Mouse (Mus musculus): ENCODE data around the gene Stoml1. TPM values are rescaled to one million over a fixed set of nuclear protein-coding genes. Genes with fewer than 3 reads are reported as not detected.

Gene Stoml1
- total RNA-seq (2021), result 13.4 and 18.8 TPM in 2 replicates
- long read RNA-seq, experiment 1, transcript Stoml1-201 (7 exons, 1,984 nt), result major isoform, 21 of 38 reads
- long read RNA-seq, experiment 1, partial matches to known transcripts, result 3 of 38 reads
- long read RNA-seq, experiment 1, other reads (novel, unspliced or antisense), result 12 of 38 reads
- long read RNA-seq, experiment 2, transcript Stoml1-201 (7 exons, 1,984 nt), result major isoform, 9 of 19 reads
- long read RNA-seq, experiment 2, partial matches to known transcripts, result 3 of 19 reads
- long read RNA-seq, experiment 2, other reads (novel, unspliced or antisense), result 5 of 19 reads

DNA sequence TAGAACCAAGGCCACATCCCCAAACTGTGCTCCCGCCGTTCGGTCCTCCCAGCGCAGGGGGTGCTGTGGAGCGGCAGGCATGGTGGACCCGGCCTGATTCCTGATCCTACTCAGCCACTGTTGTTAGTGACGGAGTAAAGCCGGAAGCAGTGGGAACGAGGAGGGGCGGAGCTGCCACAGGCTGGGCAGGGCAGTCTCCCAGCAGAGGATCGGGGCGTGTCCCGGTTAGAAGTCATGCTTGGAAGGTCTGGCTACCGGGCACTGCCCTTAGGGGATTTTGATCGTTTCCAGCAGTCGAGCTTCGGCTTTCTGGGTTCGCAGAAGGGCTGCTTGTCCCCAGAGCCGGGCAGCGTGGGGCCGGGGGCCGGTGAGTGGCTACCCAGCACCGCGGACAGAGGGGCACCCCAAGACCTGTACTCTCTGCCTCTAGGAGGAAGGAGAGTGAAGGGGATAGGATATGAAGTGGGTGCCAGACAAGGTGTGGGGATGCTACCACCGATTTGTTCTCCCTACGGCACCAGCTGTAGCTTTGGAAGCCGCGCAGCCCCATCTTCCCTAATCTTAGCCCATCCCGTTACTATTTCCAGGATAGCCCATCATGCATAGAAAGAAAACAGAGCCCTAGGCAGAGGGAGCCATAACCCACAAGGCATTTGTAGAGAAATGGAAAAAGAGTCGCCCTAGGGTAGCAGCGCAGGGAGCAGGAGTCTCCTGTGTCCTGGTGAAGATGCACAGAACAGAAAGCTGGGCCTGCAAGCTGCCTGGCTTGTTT lies at the start of gene Stoml1:
TSS of gene Stoml1 (plus strand) at position 132 of the 772 bp plus-strand sequence.
- peak; percentile 97 for DNase-seq

DNA sequence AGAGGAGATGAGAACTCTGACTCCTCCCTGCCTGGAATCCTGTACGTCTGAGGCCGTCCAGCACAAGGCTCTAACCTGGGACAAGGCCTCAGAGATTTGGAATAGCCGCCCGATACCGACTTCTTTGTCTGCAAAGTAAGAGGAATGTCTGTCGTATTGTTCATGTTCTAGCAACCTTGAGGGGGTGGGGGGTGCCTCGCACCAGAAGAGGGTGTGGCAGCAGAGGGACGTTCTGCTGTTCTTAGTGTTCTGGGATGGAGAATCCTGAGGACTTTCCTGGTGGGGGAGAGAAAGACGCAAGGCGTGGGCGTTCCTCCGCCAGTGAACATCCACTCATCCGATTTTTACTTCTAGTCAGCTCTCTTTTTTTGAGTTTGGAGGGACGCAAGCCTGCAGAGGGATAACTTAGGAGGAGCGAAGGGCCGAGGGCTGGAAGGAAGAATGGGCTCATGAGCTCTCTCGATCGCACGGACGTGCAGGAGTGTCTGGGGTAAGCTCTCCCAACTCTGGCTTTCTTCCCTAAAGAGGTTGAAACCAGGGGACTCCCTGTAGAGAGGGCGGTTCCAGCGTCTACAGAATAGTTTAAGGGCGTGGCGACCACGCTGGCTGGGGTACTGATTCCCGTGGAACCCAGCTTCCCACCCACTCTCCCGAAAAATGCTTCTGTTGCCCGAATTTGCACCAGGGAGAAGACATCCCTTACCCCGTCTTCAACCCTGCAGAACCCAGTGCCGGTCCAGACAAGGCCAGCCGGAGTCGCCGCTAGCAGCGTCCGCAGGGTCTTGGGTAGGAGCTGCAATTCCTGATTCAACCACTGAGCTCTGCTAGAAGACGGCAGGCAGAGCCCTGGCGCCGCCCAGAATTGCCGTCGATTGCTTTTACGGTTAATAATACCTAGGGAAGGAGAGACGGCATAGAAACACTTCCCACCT lies 49.2 kb upstream of the Stoml1 start, which contains the start of the genes Islr and Islr2:
TSS of gene Islr (minus strand) at position 791 of the 932 bp plus-strand sequence.
TSS of gene Islr2 (minus strand) at position 804 of the 932 bp plus-strand sequence.
- DNase-seq, result peak; percentile 81

DNA sequence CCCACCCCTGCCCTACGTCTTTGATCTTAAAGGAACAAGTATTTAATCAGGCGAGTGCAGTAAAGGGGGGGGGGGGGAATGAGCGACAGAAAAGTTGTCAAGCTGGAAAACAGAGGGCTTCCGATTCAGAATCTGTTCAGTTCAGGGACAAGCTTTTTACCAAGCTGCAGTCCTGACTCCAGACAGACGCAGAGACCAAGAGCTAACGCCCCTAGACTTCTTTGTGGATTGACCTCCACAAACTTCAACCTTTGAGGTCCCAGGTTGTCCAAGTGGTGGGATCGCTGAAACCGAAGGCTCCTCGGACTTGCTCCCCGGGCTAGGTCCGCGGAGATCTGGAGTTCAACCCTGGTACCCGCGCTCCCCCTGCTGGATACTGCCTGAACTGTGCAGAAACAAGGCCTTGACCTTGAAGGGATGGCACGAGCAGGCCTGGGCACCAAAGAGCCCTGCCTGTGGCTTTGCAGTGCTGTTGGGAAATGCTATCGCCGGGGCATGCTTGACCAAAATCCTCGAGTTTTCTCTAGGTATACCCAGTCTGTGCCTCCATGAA lies 48.4 kb upstream of the Stoml1 start:
- peak; percentile 97 for DNase-seq

DNA sequence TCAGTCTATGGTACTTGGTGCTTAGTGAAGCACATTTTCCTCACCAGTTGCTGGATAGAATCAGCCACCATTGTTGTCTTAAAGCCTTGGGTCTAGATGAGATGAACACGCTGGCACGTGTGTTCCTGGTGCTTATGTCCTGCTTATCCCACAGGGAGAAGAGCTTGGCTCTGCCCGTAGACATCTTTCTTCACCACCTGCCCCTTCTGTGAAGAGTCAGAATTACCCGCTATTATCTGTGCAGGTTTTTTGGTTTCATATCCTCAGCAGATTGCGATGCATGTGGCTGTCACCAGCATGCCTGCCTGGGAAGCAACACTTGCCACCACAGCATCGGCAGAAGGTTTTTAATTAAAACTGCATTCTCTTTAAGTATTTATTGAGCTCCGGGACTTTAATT lies 47.0 kb upstream of the Stoml1 start:
- no peak for DNase-seq

DNA sequence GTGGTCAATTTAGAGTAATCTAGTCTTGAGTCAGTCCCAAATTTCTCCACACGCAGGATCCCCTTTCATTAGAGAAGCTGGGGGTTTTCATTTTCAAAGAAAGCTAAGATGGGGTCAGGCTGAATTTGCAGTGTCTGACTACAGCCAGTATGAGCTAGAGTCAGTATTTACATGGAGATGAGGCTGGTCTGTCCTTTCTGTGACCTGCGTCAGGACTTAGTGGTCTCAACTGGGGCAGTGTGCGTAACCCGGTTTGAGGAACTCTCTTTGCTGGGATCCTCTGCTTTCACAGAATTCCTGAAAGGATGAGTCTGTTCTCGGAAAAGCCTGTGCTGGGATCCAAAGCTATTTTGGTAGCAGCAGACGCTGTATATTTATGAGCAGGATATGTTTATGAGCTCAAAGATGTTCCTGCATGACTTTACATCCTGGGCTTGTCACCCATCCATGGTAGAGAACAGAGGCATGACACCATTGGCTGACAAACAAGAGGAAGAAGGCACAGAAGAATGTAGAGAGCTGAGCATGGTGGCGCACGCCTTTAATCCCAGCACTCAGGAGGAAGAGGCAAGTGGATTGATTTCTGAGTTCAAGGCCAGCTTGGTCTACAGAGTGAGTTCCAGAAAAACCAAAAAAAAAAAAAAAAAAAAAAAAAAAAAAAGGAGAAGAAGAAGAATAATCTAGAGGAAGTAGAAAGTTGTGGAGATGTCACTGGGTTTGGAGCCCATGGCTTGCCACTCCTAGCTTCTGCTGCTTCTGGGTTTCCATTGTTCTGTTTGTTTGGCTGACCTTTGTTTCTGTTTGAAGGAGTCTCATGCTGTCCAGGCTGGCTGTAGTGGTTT lies 43.3 kb upstream of the Stoml1 start:
- no peak for DNase-seq

DNA sequence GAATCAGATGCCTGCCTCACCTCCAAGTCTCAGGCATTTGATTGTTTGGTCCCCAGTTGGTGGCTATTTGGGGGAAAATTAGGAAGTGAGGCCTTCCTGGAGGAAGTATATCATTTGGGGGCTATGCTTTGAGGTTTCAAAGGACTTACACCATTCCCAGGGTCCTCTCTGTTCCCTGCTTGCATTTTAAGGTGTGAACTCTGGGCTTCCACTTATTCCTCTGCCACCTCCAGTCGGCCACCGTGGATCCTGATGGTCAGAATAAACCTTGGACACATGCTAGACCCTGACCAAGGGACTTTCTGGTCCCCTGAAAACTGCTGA lies 42.7 kb upstream of the Stoml1 start:
- DNase-seq, result no peak

DNA sequence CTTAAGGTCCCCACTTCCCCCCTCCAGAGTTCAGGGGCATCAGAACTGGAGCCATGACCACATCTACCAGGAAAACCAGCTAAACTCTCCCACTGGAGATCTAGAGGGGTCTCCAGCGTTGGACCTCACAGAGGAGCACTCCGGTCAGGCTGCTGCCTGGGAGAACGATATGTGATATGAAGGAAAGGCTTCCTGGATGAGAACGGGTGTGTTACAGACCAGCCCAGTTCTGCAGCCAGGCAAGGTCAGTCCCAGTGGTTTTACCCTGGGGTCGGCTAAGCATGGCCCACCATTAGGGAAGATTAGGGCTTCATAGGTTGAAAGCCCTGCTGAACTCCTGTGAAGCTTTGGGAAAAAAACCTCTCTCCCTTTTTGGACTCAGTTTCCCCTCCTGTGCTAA lies 39.6 kb upstream of the Stoml1 start:
- no peak for DNase-seq

DNA sequence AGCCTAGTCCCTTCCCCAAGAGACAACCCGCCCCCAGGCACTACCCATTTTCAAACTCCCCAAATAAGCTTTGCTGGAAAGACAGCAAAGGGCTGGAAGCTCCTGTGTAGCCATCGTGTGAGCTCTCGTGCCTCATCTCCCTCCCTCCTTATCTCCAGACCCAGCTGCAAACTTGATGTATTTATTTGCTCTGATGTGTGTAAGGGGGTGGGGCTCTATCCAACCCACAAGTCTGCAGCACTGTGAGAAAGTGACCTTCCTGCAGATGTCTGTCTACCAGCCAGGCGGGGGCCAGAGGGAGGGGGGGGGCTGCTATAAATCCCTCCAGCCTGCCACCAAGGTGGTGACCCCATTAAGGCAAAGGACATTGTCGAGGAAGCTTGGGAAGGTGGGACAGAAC lies 39.1 kb upstream of the Stoml1 start:
- peak; percentile 48 for DNase-seq

DNA sequence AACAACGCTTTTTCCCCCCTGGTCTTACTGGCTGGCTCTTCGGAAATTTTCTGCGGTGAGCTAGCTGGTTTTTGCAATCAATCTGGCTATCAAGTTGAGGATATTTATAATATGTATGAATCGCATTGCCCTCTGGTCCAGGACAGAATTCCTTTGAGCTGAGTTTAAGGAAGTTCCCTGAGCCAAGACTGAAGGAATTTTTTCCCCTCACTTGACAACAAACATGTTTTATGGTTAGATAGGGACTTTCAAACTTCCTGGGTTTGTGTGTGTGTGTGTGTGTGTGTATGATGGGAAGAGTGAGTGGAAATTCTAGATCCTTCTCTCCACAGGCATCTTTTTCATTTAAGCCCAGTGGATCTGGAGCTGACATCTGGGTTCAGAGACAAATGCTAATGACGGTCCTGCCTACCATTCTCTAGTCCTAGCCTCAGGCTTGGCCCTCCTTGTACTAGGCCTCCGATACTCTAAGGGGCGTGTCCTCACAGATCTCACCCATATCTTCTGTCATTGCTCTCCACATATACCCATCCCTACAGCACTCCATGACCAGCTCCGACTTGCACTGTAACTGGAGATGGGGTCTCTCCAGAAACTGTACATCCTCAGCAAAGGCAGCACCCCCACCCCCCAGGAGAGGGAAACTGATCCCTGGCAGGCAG lies 38.3 kb upstream of the Stoml1 start:
- peak; percentile 34 for DNase-seq

DNA sequence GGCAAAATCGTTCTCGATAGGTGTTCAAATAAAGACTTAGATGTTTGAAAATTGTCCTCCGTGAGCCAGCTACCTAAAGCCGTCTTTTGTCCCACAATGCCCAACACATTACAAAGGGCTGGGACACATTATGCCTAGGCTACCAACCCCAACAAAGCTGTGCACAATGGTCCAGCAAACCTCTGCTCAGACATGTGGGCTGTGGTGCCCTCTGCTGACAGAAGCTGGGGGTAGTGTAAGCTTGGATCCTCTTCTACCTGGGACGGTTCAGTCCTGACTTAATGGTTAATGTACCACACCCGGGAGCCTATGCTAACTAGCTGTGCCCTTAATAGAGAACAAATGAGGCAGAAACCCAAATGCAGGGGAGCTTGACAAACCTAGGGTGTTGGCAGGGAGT lies 36.6 kb upstream of the Stoml1 start:
- peak; percentile 52 for DNase-seq

DNA sequence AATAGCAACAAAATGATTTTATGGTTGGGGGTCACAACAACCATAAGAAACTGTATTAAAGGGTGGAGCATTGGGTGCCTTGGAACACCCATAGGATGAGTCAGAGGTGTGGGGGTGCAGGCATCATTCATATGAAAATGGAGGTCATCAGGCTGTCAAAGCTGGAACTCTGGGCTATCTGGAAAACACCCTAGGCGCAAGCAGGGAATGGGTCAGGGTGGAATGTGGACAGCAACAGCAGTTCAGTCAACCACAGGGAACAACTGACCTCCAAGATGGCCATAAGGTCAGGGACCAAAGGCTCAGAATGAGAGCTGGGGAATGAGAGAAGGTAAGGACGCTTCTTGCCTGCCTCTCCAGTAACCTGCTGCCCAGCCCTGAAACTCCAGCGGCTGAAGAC lies 34.4 kb upstream of the Stoml1 start:
- peak; percentile 48 for DNase-seq

DNA sequence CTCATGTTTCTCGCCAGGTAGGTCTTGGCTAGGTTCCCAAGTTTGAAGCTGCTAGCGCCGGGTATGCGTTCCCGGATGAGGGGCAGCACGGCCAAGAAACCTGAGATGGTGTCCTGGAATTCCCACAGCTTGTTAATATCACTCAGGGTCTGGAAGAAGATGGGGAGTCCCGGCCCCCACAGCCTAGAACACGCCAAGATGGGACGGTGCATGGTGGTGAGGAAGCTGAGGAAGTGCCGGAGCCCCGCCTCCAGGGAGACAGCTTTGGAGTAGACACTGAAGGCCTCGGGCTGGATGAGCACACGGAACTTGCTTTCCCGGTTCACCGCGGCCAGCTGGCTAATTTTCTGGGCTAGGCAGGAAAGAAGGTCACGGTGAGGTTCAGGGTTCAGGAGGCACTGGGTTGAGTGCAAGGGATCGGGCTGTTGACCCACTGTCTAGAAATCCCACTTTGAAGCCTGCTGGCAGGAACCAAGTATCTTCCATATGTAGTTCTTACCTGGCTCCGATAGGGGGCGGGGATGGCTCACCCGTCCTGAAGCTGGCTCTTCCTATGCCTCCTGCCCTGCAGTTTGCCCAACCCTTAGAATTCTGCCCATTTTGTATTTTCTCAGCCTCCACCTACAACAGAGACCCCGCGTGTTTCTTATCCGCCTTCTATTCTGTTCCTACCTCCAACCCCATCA lies 32.6 kb upstream of the Stoml1 start:
- peak; percentile 69 for DNase-seq

DNA sequence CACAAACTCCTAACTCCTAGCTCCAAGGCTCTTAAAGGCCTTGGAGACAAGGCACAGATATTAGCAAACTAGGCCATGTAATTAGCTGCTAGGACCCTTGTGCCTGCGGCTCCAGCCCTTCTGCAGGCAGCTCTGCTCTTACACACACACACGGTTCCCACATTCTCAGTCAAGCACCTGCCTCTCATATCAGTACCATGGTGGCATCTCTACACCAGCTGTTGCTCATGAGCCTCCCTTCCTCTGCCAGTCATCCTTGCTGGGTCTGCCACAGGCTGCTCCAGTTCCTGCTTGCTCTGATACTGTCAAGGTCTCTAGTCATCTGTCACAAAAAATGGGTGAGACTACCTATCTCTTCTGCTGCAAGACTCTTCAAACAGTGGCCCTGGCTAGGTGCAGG lies 28.6 kb upstream of the Stoml1 start:
- DNase-seq, result no peak

DNA sequence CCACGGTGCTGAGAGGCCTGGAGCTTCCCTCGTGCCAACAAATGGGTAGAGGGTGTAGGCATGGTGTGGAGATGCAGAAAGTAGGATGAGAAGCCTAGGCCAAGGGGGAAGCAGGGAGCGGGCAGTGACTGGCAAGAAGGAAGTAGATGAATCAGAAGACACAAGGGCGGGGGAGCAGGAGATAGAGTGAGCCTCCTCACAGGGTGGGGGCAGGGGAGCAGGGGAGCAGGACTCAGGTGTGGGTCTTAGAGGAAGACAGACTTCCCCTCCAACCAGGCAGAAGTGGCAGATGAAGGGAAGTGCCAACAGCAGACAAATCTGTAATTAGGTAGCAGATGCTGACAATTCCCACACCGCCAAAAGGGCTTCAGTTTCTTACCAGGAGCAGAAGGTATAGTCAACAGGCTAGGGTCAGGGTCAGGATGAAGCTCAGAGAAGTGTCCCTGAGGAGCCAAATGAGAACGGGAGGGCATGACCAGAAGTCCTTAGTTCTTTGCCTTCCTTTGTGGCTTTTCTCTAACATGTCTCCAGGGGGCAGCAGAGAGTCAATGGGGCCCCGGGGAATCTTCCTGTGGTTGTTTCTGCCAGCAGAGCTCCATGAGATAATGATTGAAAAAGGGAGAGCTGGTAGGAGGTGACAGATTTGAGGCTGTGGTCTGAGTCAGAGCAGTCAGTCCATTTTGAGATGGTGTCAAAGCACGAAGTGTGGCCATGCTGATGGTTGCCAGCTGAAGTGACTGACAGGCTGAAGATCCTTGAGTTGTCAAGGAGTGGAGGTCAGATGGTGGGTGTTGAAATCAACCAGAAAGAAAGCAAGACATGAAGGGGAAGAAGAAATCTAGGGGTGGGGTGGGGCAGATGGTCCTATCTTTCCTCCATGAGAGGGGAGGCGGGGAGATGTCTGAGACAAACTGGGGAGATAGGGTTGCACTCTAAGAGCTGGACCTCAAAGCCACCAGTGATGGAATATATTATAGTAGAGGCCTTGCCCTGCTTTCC lies 26.8 kb upstream of the Stoml1 start:
- DNase-seq, result peak; percentile 83

DNA sequence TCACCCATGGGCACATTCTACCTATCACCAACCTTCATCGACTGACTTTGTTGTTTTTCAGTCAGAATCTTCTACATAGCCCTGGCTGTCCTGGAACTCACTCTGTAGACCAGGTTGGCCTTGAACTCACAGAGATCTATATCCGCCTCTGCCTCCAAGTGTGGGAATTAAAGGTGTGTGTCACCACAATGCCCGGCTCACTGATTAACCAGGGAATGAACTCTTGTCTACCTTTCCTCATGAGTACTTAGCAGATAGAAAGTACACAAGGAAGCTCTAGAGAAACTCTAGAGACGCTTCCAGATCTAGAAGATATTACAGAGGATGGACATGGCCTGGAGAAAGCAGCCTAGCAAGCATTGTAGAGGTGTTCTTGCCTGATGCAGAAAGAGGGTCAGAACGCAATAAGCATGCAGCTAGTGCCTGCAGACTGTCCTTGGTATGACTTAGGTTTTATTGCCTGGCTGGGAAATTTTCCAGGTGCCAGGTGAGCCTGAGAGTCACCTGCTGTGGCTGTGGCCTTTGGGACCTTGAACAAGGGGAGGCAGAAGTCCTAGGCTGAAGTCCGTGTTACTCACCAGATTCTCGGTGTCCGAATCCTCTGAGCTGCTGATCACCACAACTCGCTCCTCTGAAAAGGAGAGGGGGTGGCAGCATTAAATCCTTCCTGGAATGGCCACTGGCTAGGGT lies 24.0 kb upstream of the Stoml1 start:
- no peak for DNase-seq

DNA sequence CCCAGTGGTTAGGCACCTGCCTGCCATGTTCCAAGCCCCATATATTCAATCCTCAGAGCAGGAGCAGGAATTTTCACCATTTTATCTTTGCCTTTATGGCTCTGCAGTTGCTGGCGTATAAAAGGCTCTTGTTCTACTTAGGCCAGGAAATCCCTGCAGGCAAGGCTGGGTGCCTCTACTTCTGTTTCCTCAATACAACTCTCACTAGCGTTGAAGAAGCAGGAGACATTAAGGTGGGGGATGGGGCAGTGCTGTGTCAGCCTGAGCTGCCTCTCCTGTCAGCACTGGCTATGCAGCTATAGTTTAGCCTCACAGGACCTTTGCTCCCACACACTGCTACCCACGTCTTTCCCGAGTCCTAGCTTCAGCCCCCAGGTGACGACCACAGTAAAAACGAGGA lies 21.2 kb upstream of the Stoml1 start:
- DNase-seq, result peak; percentile 19

DNA sequence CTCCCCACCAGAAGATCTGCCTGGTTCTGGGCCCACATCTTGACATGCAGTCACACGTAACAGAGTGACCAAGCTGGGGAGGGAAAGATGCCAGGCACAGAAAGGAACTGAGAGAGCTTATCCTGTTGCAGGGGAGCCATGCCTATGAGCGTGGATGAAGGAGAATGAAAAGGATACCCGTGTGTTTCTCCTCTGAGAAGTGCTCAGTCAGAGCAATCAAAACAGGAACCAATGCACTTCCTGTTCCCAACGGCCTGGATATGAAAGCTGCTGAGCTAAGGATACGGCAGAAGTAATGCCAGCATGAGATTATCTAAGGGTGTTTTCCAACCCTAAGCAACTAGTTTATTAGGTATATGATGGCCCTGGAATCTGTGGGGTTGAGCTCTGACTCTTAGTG lies 20.6 kb upstream of the Stoml1 start:
- peak; percentile 7 for DNase-seq

DNA sequence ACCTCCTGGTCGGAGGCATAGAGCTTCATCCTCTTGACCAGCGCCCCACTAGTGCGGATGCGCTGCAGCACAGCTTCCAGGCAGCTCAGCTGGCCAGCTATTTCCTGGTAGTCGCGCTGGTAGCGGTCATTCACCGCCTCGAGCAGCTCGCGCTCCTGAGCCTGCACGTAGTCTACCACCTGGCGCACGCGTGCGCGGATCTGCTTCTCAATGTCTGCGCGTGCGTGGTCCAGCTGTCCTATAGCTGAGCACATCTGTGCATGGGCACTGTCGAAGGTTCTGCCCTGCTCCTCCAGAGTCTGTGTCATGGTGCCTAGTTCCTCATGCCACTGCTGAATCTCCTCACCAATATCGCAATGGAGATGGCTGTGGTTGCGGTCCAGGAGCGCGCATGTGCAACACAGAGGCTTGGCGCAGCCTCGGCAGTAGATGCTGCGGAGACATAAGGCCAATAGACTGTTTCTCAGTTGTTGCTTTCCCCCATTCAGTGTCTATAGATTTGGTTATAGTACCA lies 18.4 kb upstream of the Stoml1 start:
- DNase-seq, result no peak
